Mouse (Mus musculus): Measurements from ENCODE around the gene Dhrs13. TPM values are rescaled to one million over a fixed set of nuclear protein-coding genes. Genes with fewer than 3 reads are reported as not detected.
A peak's percentile ranks its signal among the peaks of the same experiment; 100 is the strongest.

Gene Dhrs13
- total and polyA plus RNA-seq, 2 experiments from 2014 or later: 52.8 to 69.6 TPM

DNA sequence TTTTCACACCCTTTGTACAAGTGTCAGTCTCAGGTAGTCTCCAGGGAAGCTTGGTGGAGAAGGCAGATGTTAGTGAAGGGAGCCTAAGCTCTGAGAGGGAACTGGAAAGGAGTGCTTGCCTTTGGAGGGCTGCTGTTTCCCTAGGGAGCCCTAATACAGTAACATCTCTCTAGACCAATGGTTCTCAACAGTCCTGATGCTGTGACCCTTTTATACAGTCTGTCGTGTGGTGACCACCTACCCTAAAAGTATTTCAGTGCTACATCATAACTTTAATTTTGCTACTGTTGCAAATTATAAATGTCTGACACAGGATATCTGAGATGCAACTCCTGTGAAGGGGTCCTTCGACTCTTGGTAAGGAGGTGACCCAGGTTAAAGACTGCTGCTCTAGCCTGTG lies 1.5 kb upstream of the Dhrs13 start:
- TF ChIP-seq CTCF (IDR thresholded peaks at IDR 0.05; ENCODE audit: low read depth): no peak
- ATAC-seq (no peak), DNase-seq (ENCODE audit: low spot score) (no peak)
- no peak overlapping the region for H3K4me2 ChIP-seq (ENCODE audit: low read depth, low read length)
- H3K36me3 ChIP-seq (ENCODE audit: insufficient read depth, low read length): peaks cover 42% of the 10 kb centered on the region
- no peak overlapping the region for H3K9ac ChIP-seq (replicated peaks; ENCODE audit: low read length)
- WGBS: 76% methylated on average over 2 of the region's 2 CpGs
- H3K4me3 ChIP-seq (ENCODE audit: low read length): no peak overlapping the region
- H3K27me3 ChIP-seq (ENCODE audit: insufficient read depth, low read length): no peaks in the 10 kb centered on the region
- H3K27ac ChIP-seq: no peak overlapping the region
- H3K9me3 ChIP-seq (ENCODE audit: low read length): no peaks in the 10 kb centered on the region
- H3K4me1 ChIP-seq (ENCODE audit: insufficient read depth, low read length): 0 out of 2 replicates have a peak, but pooled peaks cover 6% of the 10 kb centered on the region

- no peak for TF ChIP-seq CTCF (IDR thresholded peaks at IDR 0.05; ENCODE audit: low read depth)
- WGBS: 37% methylated on average over 6 of the region's 6 CpGs
- no peaks in the 10 kb centered on the region for H3K27me3 ChIP-seq (ENCODE audit: insufficient read depth, low read length)
- peak overlapping the region; percentile 81; the same call in 1 of the 2 replicates for H3K9ac ChIP-seq (replicated peaks; ENCODE audit: low read length)
- peak overlapping the region; percentile 77 for H3K4me3 ChIP-seq (ENCODE audit: low read length)
- H3K27ac ChIP-seq: peak overlapping the region; percentile 94; the same call in 1 of the 2 replicates
- no peak; the same call in 1 of the 2 replicates for ATAC-seq
- DNase-seq (ENCODE audit: low spot score): no peak
- H3K36me3 ChIP-seq (ENCODE audit: insufficient read depth, low read length): peaks cover 38% of the 10 kb centered on the region
- 0 out of 2 replicates have a peak, but pooled peaks cover 6% of the 10 kb centered on the region for H3K4me1 ChIP-seq (ENCODE audit: insufficient read depth, low read length)
- H3K4me2 ChIP-seq (ENCODE audit: low read depth, low read length): peak overlapping the region; percentile 77
- H3K9me3 ChIP-seq (ENCODE audit: low read length): no peaks in the 10 kb centered on the region
Measured at GRCm38 (mm10) chr11:78031389-78031788, 691 bp upstream of the Dhrs13 start.

DNA sequence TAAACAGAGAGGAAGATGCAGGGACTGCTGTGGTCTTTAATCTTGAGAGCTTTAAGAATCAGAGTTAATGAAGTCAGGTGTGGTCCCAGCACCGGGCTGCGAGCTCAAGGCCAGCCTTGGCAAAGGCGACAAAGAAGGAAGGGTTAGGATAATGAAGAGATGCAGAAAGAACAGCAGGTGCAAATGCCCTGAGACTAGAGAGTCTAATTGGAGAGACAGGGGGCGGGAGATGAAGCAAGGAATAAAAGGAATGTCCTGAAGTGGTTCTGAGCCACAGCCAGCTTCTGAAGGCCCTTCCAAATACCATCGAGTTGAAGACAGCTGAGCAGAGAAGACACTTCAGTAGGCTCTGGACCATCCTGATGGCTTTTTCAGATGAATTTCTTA lies 722 bp downstream of the Dhrs13 start:
- peak overlapping the region; percentile 81 for H3K9ac ChIP-seq (replicated peaks; ENCODE audit: low read length)
- 4% methylated on average over 5 of the region's 5 CpGs for WGBS
- no peaks in the 10 kb centered on the region for H3K27me3 ChIP-seq (ENCODE audit: insufficient read depth, low read length)
- peak overlapping the region; percentile 94 for H3K27ac ChIP-seq
- no peak for TF ChIP-seq CTCF (IDR thresholded peaks at IDR 0.05; ENCODE audit: low read depth)
- H3K9me3 ChIP-seq (ENCODE audit: low read length): no peaks in the 10 kb centered on the region
- peaks cover 25% of the 10 kb centered on the region for H3K36me3 ChIP-seq (ENCODE audit: insufficient read depth, low read length)
- H3K4me3 ChIP-seq (ENCODE audit: low read length): peak overlapping the region; percentile 77
- ATAC-seq (no peak), DNase-seq (ENCODE audit: low spot score) (no peak)
- H3K4me1 ChIP-seq (ENCODE audit: insufficient read depth, low read length): 0 out of 2 replicates have a peak, but pooled peaks cover 6% of the 10 kb centered on the region
- peak overlapping the region; percentile 77 for H3K4me2 ChIP-seq (ENCODE audit: low read depth, low read length)

DNA sequence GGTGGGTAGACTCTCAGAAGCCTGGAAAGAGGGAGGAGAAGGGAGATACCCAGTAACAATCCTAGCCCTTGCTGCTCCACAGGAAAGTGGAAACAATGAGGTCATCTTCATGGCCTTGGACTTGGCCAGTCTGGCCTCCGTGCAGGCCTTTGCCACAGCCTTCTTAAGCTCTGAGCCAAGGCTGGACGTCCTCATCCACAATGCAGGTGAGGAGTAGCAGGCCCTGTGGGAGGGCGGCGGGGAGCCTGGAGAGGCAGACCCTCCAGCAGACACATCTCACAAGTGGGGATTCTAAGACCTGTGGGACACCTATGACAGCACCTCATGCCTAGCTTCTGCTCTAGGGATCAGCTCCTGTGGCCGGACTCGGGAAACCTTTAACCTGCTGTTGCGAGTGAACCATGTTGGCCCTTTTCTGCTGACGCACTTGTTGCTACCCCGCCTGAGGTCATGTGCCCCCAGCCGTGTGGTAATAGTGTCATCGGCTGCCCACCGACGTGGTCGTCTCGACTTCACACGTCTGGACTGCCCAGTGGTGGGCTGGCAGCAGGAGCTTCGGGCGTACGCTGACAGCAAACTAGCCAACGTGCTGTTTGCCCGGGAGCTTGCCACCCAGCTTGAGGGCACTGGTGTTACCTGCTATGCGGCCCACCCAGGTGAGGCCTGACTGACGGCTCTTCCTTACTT lies 2.0 kb downstream of the Dhrs13 start:
- Histone ChIP-seq H3K4me1 (ENCODE audit: insufficient read depth, low read length) (0 out of 2 replicates have a peak, but pooled peaks cover 9% of the 10 kb centered on the region), H3K4me3 (ENCODE audit: low read length) (no peak overlapping the region), H3K27ac (no peak overlapping the region), H3K36me3 (ENCODE audit: insufficient read depth, low read length) (peaks cover 13% of the 10 kb centered on the region), H3K27me3 (ENCODE audit: insufficient read depth, low read length) (no peaks in the 10 kb centered on the region), H3K9ac (replicated peaks; ENCODE audit: low read length) (no peak overlapping the region), H3K4me2 (ENCODE audit: low read depth, low read length) (no peak overlapping the region), H3K9me3 (ENCODE audit: low read length) (no peaks in the 10 kb centered on the region)
- 92% methylated on average over 23 of the region's 23 CpGs for WGBS
- no peak for DNase-seq (ENCODE audit: low spot score)
- no peak for TF ChIP-seq CTCF (IDR thresholded peaks at IDR 0.05; ENCODE audit: low read depth)
- ATAC-seq: no peak

DNA sequence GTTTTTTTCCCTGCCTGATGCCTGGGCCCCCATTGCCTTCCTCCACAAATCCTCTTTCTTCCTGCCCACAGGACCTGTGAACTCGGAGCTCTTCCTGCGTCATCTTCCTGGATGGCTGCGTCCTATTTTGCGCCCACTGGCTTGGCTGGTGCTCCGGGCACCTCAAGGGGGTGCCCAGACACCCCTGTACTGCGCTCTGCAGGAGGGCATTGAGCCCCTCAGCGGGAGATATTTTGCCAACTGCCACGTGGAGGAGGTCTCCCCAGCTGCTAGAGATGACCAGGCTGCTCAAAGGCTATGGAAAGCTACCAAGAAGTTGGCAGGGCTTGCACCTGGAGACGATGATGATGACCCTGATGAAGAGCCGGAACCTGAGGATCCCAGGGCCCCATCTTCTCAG lies 4.7 kb downstream of the Dhrs13 start:
- H3K36me3 ChIP-seq (ENCODE audit: insufficient read depth, low read length): peaks cover 4% of the 10 kb centered on the region; the same call in 1 of the 2 replicates
- no peaks in the 10 kb centered on the region for H3K9me3 ChIP-seq (ENCODE audit: low read length)
- no peak for TF ChIP-seq CTCF (IDR thresholded peaks at IDR 0.05; ENCODE audit: low read depth)
- 0 out of 2 replicates have a peak, but pooled peaks cover 12% of the 10 kb centered on the region for H3K4me1 ChIP-seq (ENCODE audit: insufficient read depth, low read length)
- H3K27ac ChIP-seq: no peak overlapping the region
- no peaks in the 10 kb centered on the region for H3K27me3 ChIP-seq (ENCODE audit: insufficient read depth, low read length)
- 80% methylated on average over 10 of the region's 10 CpGs for WGBS
- H3K9ac ChIP-seq (replicated peaks; ENCODE audit: low read length): no peak overlapping the region; the same call in 1 of the 2 replicates
- DNase-seq (ENCODE audit: low spot score) (no peak), ATAC-seq (no peak)
- no peak overlapping the region for H3K4me2 ChIP-seq (ENCODE audit: low read depth, low read length)
- no peak overlapping the region for H3K4me3 ChIP-seq (ENCODE audit: low read length)

DNA sequence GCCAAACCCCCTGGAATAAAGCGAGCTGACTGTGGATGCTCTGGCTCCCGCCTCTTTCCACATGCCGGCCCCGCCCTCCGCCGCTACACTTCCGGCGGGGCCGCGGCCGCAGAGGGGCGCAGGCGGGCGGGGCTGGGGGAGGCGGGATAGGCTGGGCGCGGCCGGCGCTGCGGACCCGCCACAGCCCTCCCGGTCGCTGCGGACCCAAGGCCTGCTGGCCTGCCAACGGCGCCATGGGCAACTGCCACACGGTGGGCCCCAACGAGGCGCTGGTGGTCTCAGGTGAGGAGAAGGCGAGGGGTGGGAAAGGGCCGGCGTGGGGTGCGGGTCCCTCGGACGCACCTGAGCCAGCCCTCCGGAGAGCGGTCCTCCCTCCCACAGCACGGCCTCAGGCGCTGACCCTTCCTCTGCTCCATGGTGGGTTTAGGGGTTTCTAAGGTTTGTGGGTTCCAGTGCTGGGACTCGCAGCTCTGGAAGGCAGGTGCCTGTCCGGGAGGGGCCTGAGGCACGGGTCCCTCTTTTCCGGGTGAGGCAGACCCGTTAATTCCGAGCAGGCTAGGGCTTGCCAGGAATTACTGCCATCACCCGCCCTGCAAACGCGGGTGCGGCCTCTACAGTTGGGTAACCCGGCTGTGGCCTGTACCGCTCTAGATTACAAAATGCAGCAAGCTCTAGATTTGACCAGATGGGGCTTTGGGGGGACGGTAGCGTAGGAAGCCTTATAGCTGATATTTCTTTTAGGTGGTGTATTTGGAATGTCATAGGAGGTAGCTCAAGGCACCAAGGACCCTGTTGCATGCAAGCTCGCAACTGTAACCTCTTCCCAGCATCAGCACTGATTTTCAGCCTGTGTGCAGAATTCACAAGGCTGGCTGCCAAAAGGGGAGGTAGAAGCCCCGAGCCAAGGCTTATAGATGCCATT lies 6.0 kb downstream of the Dhrs13 start, which contains the start of gene Flot2:
Flot2 (plus strand) TSS at position 101 of the 922 bp plus-strand sequence.
- WGBS: 3% methylated on average over 51 of the region's 55 CpGs
- Histone ChIP-seq H3K27me3 (ENCODE audit: insufficient read depth, low read length) (no peaks in the 10 kb centered on the region), H3K4me2 (ENCODE audit: low read depth, low read length) (peak within 1 kb of the TSS; percentile 71), H3K9me3 (ENCODE audit: low read length) (no peaks in the 10 kb centered on the region), H3K4me1 (ENCODE audit: insufficient read depth, low read length) (0 out of 2 replicates have a peak, but pooled peaks cover 10% of the 10 kb centered on the region), H3K4me3 (ENCODE audit: low read length) (peak within 1 kb of the TSS; percentile 72), H3K27ac (peak within 1 kb of the TSS; percentile 87), H3K9ac (replicated peaks; ENCODE audit: low read length) (peak within 1 kb of the TSS; percentile 79), H3K36me3 (ENCODE audit: insufficient read depth, low read length) (peaks cover 4% of the 10 kb centered on the region; the same call in 1 of the 2 replicates)
- no peak for TF ChIP-seq CTCF (IDR thresholded peaks at IDR 0.05; ENCODE audit: low read depth)
- ATAC-seq (peak; percentile 87), DNase-seq (ENCODE audit: low spot score) (peak; percentile 82)

Data from hindbrain, postnatal 0 days (tissue).